27 mouse cellular contexts compared by ENCODE assay signal in the genomic region with DNA sequence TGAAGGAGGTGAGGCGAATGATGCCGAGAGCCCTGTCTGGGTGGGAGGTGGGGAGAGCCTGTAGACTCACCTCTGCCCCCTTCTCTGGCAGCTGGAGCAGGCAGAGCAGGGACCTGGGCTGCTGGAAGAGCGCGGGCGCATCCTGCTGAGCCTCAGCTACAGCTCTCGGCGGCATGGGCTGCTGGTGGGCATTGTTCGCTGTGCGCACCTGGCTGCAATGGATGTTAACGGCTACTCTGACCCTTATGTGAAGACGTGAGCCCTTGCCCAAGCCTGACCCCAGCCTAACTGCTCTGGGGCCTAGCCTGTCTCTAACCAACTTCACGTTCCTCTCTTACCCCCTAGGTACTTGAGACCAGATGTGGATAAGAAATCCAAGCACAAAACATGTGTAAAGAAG. TPM values are rescaled to one million over a fixed set of nuclear protein-coding genes. Genes with fewer than 3 reads are reported as not detected.
A peak's percentile ranks its signal among the peaks of the same experiment; 100 is the strongest.
DNase-seq lines count a peak whose midpoint lies in the region; ATAC-seq and TF ChIP-seq lines count a peak whose summit lies in the region.
"Had no signal": no experiment of that assay in that cellular context is flagged by ENCODE, and none has a peak within 500 bp of the region (broad histone marks: within the 10 kb centered on the region; RNA-seq: fewer than 3 reads in every experiment).

No protein-coding gene starts in this region.

- peak overlapping the region; percentile 25; the same call in 1 of the 2 replicates for H3K9ac ChIP-seq in kidney, embryonic 14.5 days (ENCODE audit: low read depth, low read length)
- peak overlapping the region; percentile 5; the same call in 1 of the 2 replicates for H3K9ac ChIP-seq in ES-Bruce4 (ENCODE audit: low read depth, poor library complexity, severe bottlenecking)
- H3K9ac ChIP-seq in embryonic facial prominence, embryonic 14.5 days (ENCODE audit: low read depth, low read length): 0 out of 2 replicates have a peak overlapping the region, but pooled peaks have one; percentile 5
- H3K9ac ChIP-seq: forebrain, postnatal 0 days; heart, embryonic 13.5 days; hindbrain, embryonic 15.5 days; intestine, embryonic 15.5 days; kidney, embryonic 15.5 days; limb, embryonic 15.5 days; liver, embryonic 14.5 days; lung, embryonic 15.5 days had no signal

- no peak overlapping the region for H3K4me2 ChIP-seq in kidney, embryonic 14.5 days (replicated peaks; ENCODE audit: low read depth, low read length)
- H3K4me2 ChIP-seq in embryonic facial prominence, embryonic 14.5 days (ENCODE audit: low read depth, low read length): no peak overlapping the region
- H3K4me2 ChIP-seq: heart, embryonic 13.5 days; hindbrain, embryonic 15.5 days; intestine, embryonic 15.5 days; kidney, embryonic 15.5 days; limb, embryonic 15.5 days; lung, embryonic 15.5 days; neural tube, embryonic 13.5 days had no signal

- no peak for TF ChIP-seq POLR2A in ES-Bruce4 (IDR thresholded peaks at IDR 0.05; ENCODE audit: insufficient read depth, low read length)

- H3K27me3 ChIP-seq in kidney, embryonic 14.5 days (ENCODE audit: control insufficient read depth, insufficient read depth, low read length): peaks cover 19% of the 10 kb centered on the region; the same call in 1 of the 2 replicates
- 0 out of 2 replicates have a peak, but pooled peaks cover 2% of the 10 kb centered on the region for H3K27me3 ChIP-seq in ES-Bruce4 (ENCODE audit: control insufficient read depth, insufficient read depth, low read length, poor library complexity, severe bottlenecking)
- H3K27me3 ChIP-seq in embryonic facial prominence, embryonic 14.5 days (replicated peaks; ENCODE audit: control insufficient read depth, insufficient read depth, low read length): peaks cover 32% of the 10 kb centered on the region

- no peak for TF ChIP-seq EP300 in ES-Bruce4 (IDR thresholded peaks at IDR 0.05; ENCODE audit: insufficient read depth, low read depth, low read length)

- H3K4me1 ChIP-seq in kidney, embryonic 14.5 days (ENCODE audit: control insufficient read depth, insufficient read depth, low read length): peaks cover 19% of the 10 kb centered on the region; the same call in 1 of the 2 replicates
- H3K4me1 ChIP-seq in ES-Bruce4 (ENCODE audit: control insufficient read depth, insufficient read depth, low read length): peaks cover 6% of the 10 kb centered on the region
- H3K4me1 ChIP-seq in embryonic facial prominence, embryonic 14.5 days (ENCODE audit: control insufficient read depth, insufficient read depth, low read length): peaks cover 7% of the 10 kb centered on the region; the same call in 1 of the 2 replicates

- peak; percentile 16 for DNase-seq in cerebellum, adult 9-11 months
- no peak for DNase-seq in cerebellum, adult 11 months
- no peak for DNase-seq in kidney, adult 9 months
- no peak for DNase-seq in embryonic facial prominence, embryonic 14.5 days (ENCODE audit: low spot score)
- DNase-seq in frontal cortex, postnatal 36 days (ENCODE audit: low spot score in 2 of 2): no peak
- no peak for DNase-seq in kidney, adult 8-10 months
- DNase-seq: adrenal gland, postnatal 36 days; cerebellum, postnatal 10 days; forebrain, postnatal 0 days; gastrocnemius, postnatal 25 days; heart, adult 2 months; heart, postnatal 14 days; kidney, postnatal 36 days; retina, postnatal 1 day; right cerebral cortex, postnatal 25 days had no signal

- H3K36me3 ChIP-seq in kidney, embryonic 14.5 days (ENCODE audit: control insufficient read depth, insufficient read depth, low read length): peaks cover 42% of the 10 kb centered on the region
- H3K36me3 ChIP-seq in ES-Bruce4 (ENCODE audit: control insufficient read depth, insufficient read depth, low read length, poor library complexity, severe bottlenecking): peaks cover 17% of the 10 kb centered on the region
- peaks cover 44% of the 10 kb centered on the region for H3K36me3 ChIP-seq in embryonic facial prominence, embryonic 14.5 days (ENCODE audit: control insufficient read depth, insufficient read depth, low read length)

- no peak overlapping the region for H3K27ac ChIP-seq in kidney, embryonic 14.5 days (ENCODE audit: low read depth, low read length)
- 0 out of 2 replicates have a peak overlapping the region, but pooled peaks have one; percentile 8 for H3K27ac ChIP-seq in ES-Bruce4 (ENCODE audit: insufficient read depth, low read length)
- no peak overlapping the region for H3K27ac ChIP-seq in embryonic facial prominence, embryonic 14.5 days (replicated peaks; ENCODE audit: low read depth, low read length)
- H3K27ac ChIP-seq: heart, adult 2 months; heart, embryonic 13.5 days; hindbrain, embryonic 15.5 days; intestine, embryonic 15.5 days; kidney, embryonic 15.5 days; limb, embryonic 15.5 days; liver, embryonic 14.5 days; lung, embryonic 15.5 days; neural tube, embryonic 13.5 days had no signal

- no peak overlapping the region for H3K4me3 ChIP-seq in kidney, embryonic 14.5 days (ENCODE audit: low read length)
- H3K4me3 ChIP-seq in ES-Bruce4 (ENCODE audit: low read depth, low read length): no peak overlapping the region
- no peak overlapping the region for H3K4me3 ChIP-seq in embryonic facial prominence, embryonic 14.5 days (ENCODE audit: low read depth, low read length)
- H3K4me3 ChIP-seq: heart, adult 2 months; heart, embryonic 13.5 days; hindbrain, embryonic 15.5 days; intestine, embryonic 15.5 days; kidney, embryonic 15.5 days; limb, embryonic 15.5 days; lung, embryonic 15.5 days; neural tube, embryonic 13.5 days had no signal

- no peaks in the 10 kb centered on the region for H3K9me3 ChIP-seq in kidney, embryonic 14.5 days (ENCODE audit: control insufficient read depth, low read length)
- H3K9me3 ChIP-seq in ES-Bruce4 (replicated peaks; ENCODE audit: control insufficient read depth, insufficient read depth, low read length, poor library complexity, severe bottlenecking): no peaks in the 10 kb centered on the region
- no peaks in the 10 kb centered on the region for H3K9me3 ChIP-seq in embryonic facial prominence, embryonic 14.5 days (ENCODE audit: control insufficient read depth, low read length)
- H3K9me3 ChIP-seq: heart, embryonic 13.5 days; hindbrain, embryonic 15.5 days; intestine, embryonic 15.5 days; kidney, embryonic 15.5 days; limb, embryonic 15.5 days; lung, embryonic 15.5 days; neural tube, embryonic 13.5 days had no signal

- ATAC-seq in kidney, embryonic 14.5 days (ENCODE audit: low FRiP score, low TSS enrichment): no peak
- ATAC-seq in embryonic facial prominence, embryonic 14.5 days (ENCODE audit: low read depth): no peak; the same call in 1 of the 2 replicates
- ATAC-seq: forebrain, postnatal 0 days; Patski had no signal

- WGBS in kidney, embryonic 14.5 days: 38% methylated on average over 12 of the region's 12 CpGs
- 30% methylated on average over 10 of the region's 12 CpGs for WGBS in embryonic facial prominence, embryonic 14.5 days

- no peak for TF ChIP-seq CTCF in ES-Bruce4 (IDR thresholded peaks at IDR 0.05; ENCODE audit: low read depth, low read length)

RNA-seq across cellular contexts. Expression of a gene that starts 4.0 kb away (rescaled TPM):
- polyA plus RNA-seq in kidney, embryonic 14.5 days (2014; fragmentation: Nextera tagmentation; extraction: Ambion mirVana): 7.2 and 8.8 TPM in 2 replicates
- 3.2 and 3.3 TPM in 2 replicates for polyA plus RNA-seq in ES-Bruce4 (2011; ENCODE audit: insufficient read depth, insufficient read length, low read depth, missing spikeins)
- 1.7 and 2.0 TPM in 2 replicates for polyA plus RNA-seq in embryonic facial prominence, embryonic 14.5 days (2014; fragmentation: Nextera tagmentation; extraction: Ambion mirVana)
- polyA plus RNA-seq: heart, adult 2 months; Patski; spleen, adult 2 months had no signal

RNA-seq across cellular contexts. Expression of a gene that starts 10.6 kb away (rescaled TPM):
- polyA plus RNA-seq in kidney, embryonic 14.5 days (2014; fragmentation: Nextera tagmentation; extraction: Ambion mirVana): 22.8 and 23.5 TPM in 2 replicates
- 116 and 120 TPM in 2 replicates for polyA plus RNA-seq in ES-Bruce4 (2011; ENCODE audit: insufficient read depth, insufficient read length, low read depth, missing spikeins)
- polyA plus RNA-seq in embryonic facial prominence, embryonic 14.5 days (2014; fragmentation: Nextera tagmentation; extraction: Ambion mirVana): 13.2 and 14.8 TPM in 2 replicates

RNA-seq across cellular contexts. Expression of a gene that starts 11.0 kb away (rescaled TPM):
- 92.4 and 94.0 TPM in 2 replicates for polyA plus RNA-seq in kidney, embryonic 14.5 days (2014; fragmentation: Nextera tagmentation; extraction: Ambion mirVana)
- polyA plus RNA-seq in ES-Bruce4 (2011; ENCODE audit: insufficient read depth, insufficient read length, low read depth, missing spikeins): 104 and 118 TPM in 2 replicates
- 75.0 and 86.1 TPM in 2 replicates for polyA plus RNA-seq in embryonic facial prominence, embryonic 14.5 days (2014; fragmentation: Nextera tagmentation; extraction: Ambion mirVana)

RNA-seq across cellular contexts. Expression of a gene that starts 19.8 kb away (rescaled TPM):
- not detected in 2 replicates for polyA plus RNA-seq in kidney, embryonic 14.5 days (2014; fragmentation: Nextera tagmentation; extraction: Ambion mirVana)
- not detected in 2 replicates for polyA plus RNA-seq in ES-Bruce4 (2011; ENCODE audit: insufficient read depth, insufficient read length, low read depth, missing spikeins)
- polyA plus RNA-seq in embryonic facial prominence, embryonic 14.5 days (2014; fragmentation: Nextera tagmentation; extraction: Ambion mirVana): not detected in 2 replicates
- polyA plus RNA-seq: forebrain, postnatal 0 days; heart, adult 2 months; heart, embryonic 13.5 days; intestine, embryonic 15.5 days; kidney, embryonic 15.5 days; limb, embryonic 15.5 days; liver, embryonic 14.5 days; lung, embryonic 15.5 days; neural tube, embryonic 13.5 days; Patski; spleen, adult 2 months had no signal

RNA-seq across cellular contexts. Expression of a gene that starts 33.3 kb away (rescaled TPM):
- 24.9 and 29.2 TPM in 2 replicates for polyA plus RNA-seq in kidney, embryonic 14.5 days (2014; fragmentation: Nextera tagmentation; extraction: Ambion mirVana)
- polyA plus RNA-seq in ES-Bruce4 (2011; ENCODE audit: insufficient read depth, insufficient read length, low read depth, missing spikeins): 37.9 and 41.0 TPM in 2 replicates
- polyA plus RNA-seq in embryonic facial prominence, embryonic 14.5 days (2014; fragmentation: Nextera tagmentation; extraction: Ambion mirVana): 29.1 and 31.9 TPM in 2 replicates
